Mouse (Mus musculus) lung, embryonic 14.5 days (tissue): ENCODE data around the gene Slc22a14. TPM values are rescaled to one million over a fixed set of nuclear protein-coding genes. Genes with fewer than 3 reads are reported as not detected.
A peak's percentile ranks its signal among the peaks of the same experiment; 100 is the strongest.

Experiments
- ATAC-seq: fragments of 200-750 bp; cut with Nextera tagmentation; 2 replicates; pipeline ENCODE4 v1.8.0; 2017; ENCODE audit warnings: mild to moderate bottlenecking, moderate TSS enrichment, moderate library complexity; ENCODE audit not compliant: insufficient read depth
- DNase-seq: peaks from one replicate; pipeline ENCODE4 v3.0.0-alpha.2; 2015
- H3K27ac ChIP-seq: fragments of 300-500 bp; sonication (generic); 2 replicates; pipeline ENCODE4 v1.5.1; 2014; ENCODE audit warnings: low read depth, mild to moderate bottlenecking, moderate library complexity
- H3K27me3 ChIP-seq: fragments of 300-500 bp; sonication (generic); 2 replicates; pipeline ENCODE4 v1.6.1; 2014; ENCODE audit warnings: low read length, control low read depth; ENCODE audit not compliant: insufficient read depth
- H3K36me3 ChIP-seq: fragments of 300-500 bp; sonication (generic); 2 replicates; pipeline ENCODE4 v1.6.1; 2014; ENCODE audit warnings: control low read depth; ENCODE audit not compliant: insufficient read depth
- H3K4me1 ChIP-seq: fragments of 300-500 bp; sonication (generic); 2 replicates; pipeline ENCODE4 v1.6.1; 2014; ENCODE audit warnings: antibody characterized with exemption, control low read depth; ENCODE audit not compliant: insufficient read depth
- H3K4me2 ChIP-seq: fragments of 300-500 bp; sonication (generic); 2 replicates; pipeline ENCODE4 v1.6.1; 2014; ENCODE audit warnings: mild to moderate bottlenecking
- H3K4me3 ChIP-seq: fragments of 300-500 bp; sonication (generic); 2 replicates; pipeline ENCODE4 v1.5.1; 2014; ENCODE audit warnings: low read depth, low read length
- H3K9ac ChIP-seq: fragments of 300-500 bp; sonication (generic); 2 replicates; pipeline ENCODE4 v1.6.1; 2014
- H3K9me3 ChIP-seq: fragments of 300-500 bp; sonication (generic); 2 replicates; pipeline ENCODE4 v1.6.1; 2016; ENCODE audit warnings: low read depth, low read length, control low read depth
- CTCF ChIP-seq: IDR thresholded peaks from 2 replicates; pipeline ENCODE4 v1.5.1; 2016; ENCODE audit warnings: antibody characterized with exemption, low read depth
- WGBS: fragments of 180-500 bp; shearing (Covaris S2); extraction: QIAGEN DNeasy Blood & Tissue Kit; methylation state at CpG from one replicate; pipeline ENCODE4 v1.1.7; 2014; 5-methylcytosine and 5-hydroxymethylcytosine counted together
- polyA plus RNA-seq: library from polyadenylated mRNA; unstranded; fragments of >200 nt; fragmentation: Nextera tagmentation; extraction: Ambion mirVana; gene quantifications from 2 replicates; pipeline ENCODE4 v1.2.1, GENCODE M21; 2014

The Slc22a14 gene
- polyA plus RNA-seq, 1 experiment from 2014 or later = not detected

DNA sequence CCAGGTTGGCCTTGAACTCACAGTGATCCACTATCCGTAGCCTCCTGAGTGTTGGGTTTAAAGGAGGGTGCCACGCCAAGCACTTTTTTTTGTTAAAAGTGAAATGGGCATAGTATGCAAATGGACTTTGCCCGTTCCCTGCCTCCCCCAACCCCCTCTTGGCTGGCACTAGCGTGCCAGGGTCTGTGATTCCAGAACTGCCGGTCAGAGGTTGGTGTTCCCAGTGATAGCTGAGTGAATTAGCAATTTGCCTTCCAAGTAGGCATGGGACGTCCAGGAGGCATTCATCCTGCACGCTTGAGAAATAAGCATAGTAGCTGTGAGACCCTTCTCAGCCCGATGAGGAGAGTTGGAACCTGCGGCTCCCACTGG is 7.3 kb downstream of the Slc22a14 start:
- 34% methylated on average over 9 of the region's 9 CpGs for WGBS
- no peak for TF ChIP-seq CTCF
- Histone ChIP-seq H3K4me3 (peak overlapping the region; percentile 70), H3K4me2 (peak overlapping the region; percentile 95), H3K9me3 (no peaks in the 10 kb centered on the region), H3K4me1 (no peaks in the 10 kb centered on the region), H3K27ac (no peak overlapping the region), H3K9ac (peak overlapping the region; percentile 72), H3K27me3 (no peaks in the 10 kb centered on the region), H3K36me3 (no peaks in the 10 kb centered on the region)
- ATAC-seq = no peak
- no peak for DNase-seq

GRCm38 (mm10) chr9:119357331-119358057 is 7.9 kb downstream of the Slc22a14 start, which contains the start of gene Xylb:
Xylb (plus strand) TSS chr9:119357381.
- 2% methylated on average over 65 of the region's 65 CpGs for WGBS
- peak; percentile 90 for TF ChIP-seq CTCF
- H3K4me1 ChIP-seq = no peaks in the 10 kb centered on the region
- DNase-seq (peak; percentile 96), ATAC-seq (peak; percentile 91)
- no peaks in the 10 kb centered on the region for H3K9me3 ChIP-seq
- peak within 1 kb of the TSS; percentile 70 for H3K4me3 ChIP-seq
- H3K36me3 ChIP-seq = no peaks in the 10 kb centered on the region
- no peak within 1 kb of the TSS for H3K27ac ChIP-seq
- H3K9ac ChIP-seq = peak within 1 kb of the TSS; percentile 72
- H3K4me2 ChIP-seq = peak within 1 kb of the TSS; percentile 95
- H3K27me3 ChIP-seq = no peaks in the 10 kb centered on the region

DNA sequence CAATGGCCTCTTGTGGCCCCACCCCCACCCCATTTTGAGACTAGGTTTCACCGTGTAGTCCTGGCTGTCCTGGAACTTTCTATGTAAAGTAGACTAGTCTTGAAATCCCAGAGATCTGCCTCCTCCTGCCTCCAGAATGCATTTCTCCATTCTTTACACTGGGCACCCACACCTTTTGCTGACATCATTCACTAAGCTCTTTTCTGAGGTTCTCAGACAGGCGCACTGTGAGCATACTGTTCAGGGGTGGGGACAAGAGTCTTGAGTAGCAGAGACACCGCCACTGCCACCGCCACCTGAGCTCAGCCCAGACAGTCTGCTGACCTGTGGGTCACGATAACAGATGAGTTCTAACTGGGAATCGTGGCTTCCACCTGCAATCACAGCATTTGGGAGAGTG is 9.4 kb downstream of the Slc22a14 start:
- DNase-seq = no peak
- Histone ChIP-seq H3K9me3 (no peaks in the 10 kb centered on the region), H3K9ac (no peak overlapping the region), H3K27me3 (no peaks in the 10 kb centered on the region), H3K27ac (no peak overlapping the region), H3K4me2 (no peak overlapping the region), H3K4me3 (no peak overlapping the region), H3K4me1 (no peaks in the 10 kb centered on the region), H3K36me3 (peaks cover 6% of the 10 kb centered on the region)
- 61% methylated on average over 6 of the region's 6 CpGs for WGBS
- TF ChIP-seq CTCF = no peak
- no peak for ATAC-seq

DNA sequence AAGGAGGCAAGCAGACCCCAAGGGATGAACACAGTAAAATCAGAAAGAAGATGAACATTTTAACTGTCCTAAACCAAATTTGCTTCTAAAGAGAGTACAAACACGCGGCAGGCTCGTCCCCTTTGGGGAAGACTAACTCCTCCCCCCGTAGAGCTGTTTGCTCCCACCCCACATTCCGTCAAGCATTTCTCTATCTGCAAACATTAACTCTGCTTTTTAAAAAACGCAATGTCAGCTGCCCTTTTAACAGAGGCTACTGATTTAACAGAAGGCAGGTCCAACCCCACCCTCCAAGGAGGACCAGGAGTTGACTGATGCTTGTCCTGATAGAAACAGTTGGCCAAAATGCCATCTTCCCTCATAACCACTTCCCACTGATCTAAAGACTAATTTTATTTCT is 11.4 kb downstream of the Slc22a14 start:
- no peak for ATAC-seq
- no peak overlapping the region for H3K4me3 ChIP-seq
- no peak for TF ChIP-seq CTCF
- 53% methylated on average over 6 of the region's 6 CpGs for WGBS
- no peak overlapping the region for H3K4me2 ChIP-seq
- H3K27ac ChIP-seq = no peak overlapping the region
- no peaks in the 10 kb centered on the region for H3K9me3 ChIP-seq
- H3K4me1 ChIP-seq = no peaks in the 10 kb centered on the region
- peaks cover 18% of the 10 kb centered on the region for H3K36me3 ChIP-seq
- DNase-seq = no peak
- no peak overlapping the region for H3K9ac ChIP-seq
- no peaks in the 10 kb centered on the region for H3K27me3 ChIP-seq

DNA sequence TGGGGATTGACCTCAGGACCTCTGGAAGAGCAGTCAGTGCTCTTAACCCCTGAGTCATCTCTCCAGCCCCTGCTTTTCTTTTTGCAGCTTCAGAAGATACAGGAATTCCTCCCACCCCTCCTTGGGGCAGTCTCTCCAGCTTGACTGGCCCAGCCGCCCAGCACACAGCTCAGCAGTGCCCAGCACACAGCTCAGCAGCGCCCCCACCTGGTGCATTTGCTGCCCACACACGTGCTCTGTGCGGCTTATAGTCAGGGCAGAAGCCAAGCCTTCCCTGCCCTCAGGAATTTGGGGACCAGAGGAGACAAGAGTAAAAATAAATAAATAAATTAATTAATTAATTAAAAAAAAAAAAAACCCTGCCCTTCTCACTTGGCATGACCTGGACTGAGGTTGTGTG is 13.3 kb downstream of the Slc22a14 start:
- Histone ChIP-seq H3K4me3 (no peak overlapping the region), H3K9ac (no peak overlapping the region), H3K4me2 (no peak overlapping the region), H3K9me3 (no peaks in the 10 kb centered on the region), H3K27me3 (no peaks in the 10 kb centered on the region), H3K4me1 (no peaks in the 10 kb centered on the region), H3K36me3 (peaks cover 32% of the 10 kb centered on the region), H3K27ac (no peak overlapping the region)
- DNase-seq (peak; percentile 85), ATAC-seq (peak; percentile 85)
- 22% methylated on average over 4 of the region's 4 CpGs for WGBS
- TF ChIP-seq CTCF = peak; percentile 86

GRCm38 (mm10) chr9:119350947-119351705 is 14.2 kb downstream of the Slc22a14 start:
- Histone ChIP-seq H3K9me3 (no peaks in the 10 kb centered on the region), H3K27ac (no peak overlapping the region), H3K36me3 (peaks cover 38% of the 10 kb centered on the region), H3K9ac (no peak overlapping the region), H3K4me1 (no peaks in the 10 kb centered on the region), H3K4me2 (no peak overlapping the region), H3K4me3 (no peak overlapping the region), H3K27me3 (no peaks in the 10 kb centered on the region)
- 90% methylated on average over 10 of the region's 10 CpGs for WGBS
- no peak for TF ChIP-seq CTCF
- DNase-seq (no peak), ATAC-seq (no peak)

GRCm38 (mm10) chr9:119350531-119350930 is 14.8 kb downstream of the Slc22a14 start:
- Histone ChIP-seq H3K4me3 (no peak overlapping the region), H3K27me3 (no peaks in the 10 kb centered on the region), H3K4me1 (no peaks in the 10 kb centered on the region), H3K9me3 (no peaks in the 10 kb centered on the region), H3K27ac (no peak overlapping the region), H3K9ac (no peak overlapping the region), H3K36me3 (peaks cover 44% of the 10 kb centered on the region), H3K4me2 (no peak overlapping the region)
- 83% methylated on average over 3 of the region's 3 CpGs for WGBS
- ATAC-seq = no peak
- DNase-seq = no peak
- no peak for TF ChIP-seq CTCF
